Mouse (Mus musculus) retina, adult 2 months (tissue): ENCODE results near the gene Olfr1458.

Experiments
- DNase-seq: peaks from one replicate; pipeline ENCODE4 v3.0.0-alpha.2; 2012; ENCODE audit warnings: low read depth, low spot score

Olfr1458 gene

GRCm38 (mm10) chr19:13106675-13107074 lies at the start of gene Olfr1458:
Gene Olfr1458, minus strand, starts transcription at chr19:13106775.
- no peak for DNase-seq

DNA sequence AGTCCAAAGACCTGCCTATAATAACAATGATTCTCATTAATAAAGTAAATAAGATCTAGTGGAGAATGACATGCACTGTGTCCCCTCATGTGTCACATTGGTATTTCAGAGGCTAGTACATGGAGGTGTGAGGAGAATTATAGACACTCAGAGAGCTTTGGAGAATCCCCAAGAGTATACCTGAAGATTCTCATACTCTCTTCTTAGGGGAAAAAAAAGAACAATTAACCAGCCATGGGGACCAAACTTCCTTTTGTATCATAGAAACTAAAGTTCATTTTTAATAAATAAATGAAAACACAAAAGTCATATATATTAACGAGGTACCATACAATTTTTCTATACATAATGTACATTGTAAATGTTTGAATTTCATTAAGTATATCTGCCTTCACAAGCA lies 42.9 kb upstream of the Olfr1458 start, which contains the start of gene Olfr1459:
Gene Olfr1459, minus strand, starts transcription at position 101 of the 400 bp plus-strand sequence.
- no peak for DNase-seq

DNA sequence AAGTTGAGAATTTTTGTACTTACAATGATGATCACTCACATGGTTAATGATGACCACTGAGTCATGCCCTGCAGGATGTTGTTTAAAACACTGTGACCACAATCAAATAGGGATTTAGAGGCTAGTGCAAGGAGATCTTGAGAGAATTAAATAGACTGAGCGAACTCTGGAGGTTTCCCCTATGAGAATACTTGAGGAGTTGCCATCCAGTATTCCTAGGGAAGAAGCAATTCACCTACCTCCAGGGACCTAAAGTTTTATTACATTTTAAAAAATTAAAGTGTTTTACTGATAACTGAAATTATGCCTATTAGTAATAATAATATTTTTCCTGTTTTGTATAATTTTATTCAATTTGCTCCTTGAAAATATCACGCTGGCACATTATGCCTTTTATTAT lies 8.8 kb downstream of the Olfr1458 start, which contains the start of gene Olfr1457:
Gene Olfr1457, minus strand, starts transcription at position 101 of the 400 bp plus-strand sequence.
- no peak for DNase-seq

DNA sequence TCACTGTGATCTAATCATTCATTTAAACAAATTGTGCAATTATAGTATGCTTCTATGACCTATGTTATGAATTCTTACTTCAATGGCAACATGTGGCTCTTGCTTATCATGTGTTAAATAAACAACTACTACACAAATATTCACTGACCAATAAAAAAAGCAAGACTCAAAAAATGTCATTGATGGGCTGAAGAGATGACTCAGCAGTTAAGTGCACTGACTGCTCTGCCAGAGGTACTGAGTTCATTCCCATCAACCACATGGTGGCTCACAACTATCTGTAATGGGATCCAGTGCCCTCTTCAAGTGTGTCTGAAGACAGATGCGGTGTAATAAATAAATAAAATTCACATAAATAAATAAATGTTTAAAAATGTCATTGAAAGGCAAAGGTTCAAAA lies 12.7 kb downstream of the Olfr1458 start:
- no peak for DNase-seq

DNA sequence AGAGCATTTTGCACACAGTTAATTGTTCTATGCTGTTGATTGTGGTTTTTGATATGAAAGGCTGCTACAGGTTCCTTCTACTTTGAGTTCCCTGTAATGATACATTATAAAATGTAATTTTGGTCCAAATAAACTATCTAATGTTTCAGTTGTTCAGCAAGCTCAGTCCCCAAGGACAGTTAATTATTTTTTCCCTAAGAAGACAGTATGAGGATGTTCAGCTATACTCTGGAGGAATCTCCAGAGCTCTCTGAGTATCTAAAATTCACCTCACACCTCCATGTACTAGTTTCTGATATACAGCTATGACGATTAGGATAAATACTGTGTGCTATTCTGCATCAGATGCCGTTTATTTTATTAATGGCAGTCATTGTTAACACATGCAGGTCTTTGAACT lies 46.3 kb downstream of the Olfr1458 start, which contains the start of gene Olfr1454:
Gene Olfr1454, plus strand, starts transcription at position 301 of the 400 bp plus-strand sequence.
- no peak for DNase-seq
